Mouse (Mus musculus) heart, embryonic 11.5 days (tissue): ENCODE data around the gene BC005561. TPM values are rescaled to one million over a fixed set of nuclear protein-coding genes. Genes with fewer than 3 reads are reported as not detected.
"Not testable (repeated sequence)": the region's sequence is repeated elsewhere in the genome, so short reads cannot be mapped to it uniquely, and the experiment has no call there.

Experiments used
- ATAC-seq: fragments of 200-750 bp; cut with Nextera tagmentation; replicated peaks from 2 replicates; pipeline ENCODE4 v1.8.0; 2017; ENCODE audit warnings: moderate library complexity; ENCODE audit not compliant: insufficient number of reproducible peaks, low FRiP score, low TSS enrichment
- H3K27ac ChIP-seq: fragments of 300-500 bp; sonication (generic); 2 replicates; pipeline ENCODE4 v1.5.1; 2014; ENCODE audit warnings: mild to moderate bottlenecking, low read depth, low read length
- H3K27me3 ChIP-seq: fragments of 300-500 bp; sonication (generic); 2 replicates; pipeline ENCODE4 v1.6.1; 2014; ENCODE audit warnings: mild to moderate bottlenecking, low read length, mixed read lengths; ENCODE audit not compliant: control insufficient read depth, insufficient read depth
- H3K36me3 ChIP-seq: fragments of 300-500 bp; sonication (generic); 2 replicates; pipeline ENCODE4 v1.6.1; 2014; ENCODE audit warnings: mild to moderate bottlenecking, low read length, moderate library complexity, mixed read lengths; ENCODE audit not compliant: control insufficient read depth, insufficient read depth
- H3K4me1 ChIP-seq: fragments of 300-500 bp; sonication (generic); 2 replicates; pipeline ENCODE4 v1.6.1; 2014; ENCODE audit warnings: low read length; ENCODE audit not compliant: control insufficient read depth, insufficient read depth
- H3K4me2 ChIP-seq: fragments of 300-500 bp; sonication (generic); 2 replicates; pipeline ENCODE4 v1.6.1; 2014; ENCODE audit warnings: mild to moderate bottlenecking, moderate library complexity
- H3K4me3 ChIP-seq: fragments of 300-500 bp; sonication (generic); 2 replicates; pipeline ENCODE4 v1.5.1; 2014; ENCODE audit warnings: low read depth, low read length
- H3K9ac ChIP-seq: fragments of 300-500 bp; sonication (generic); 2 replicates; pipeline ENCODE4 v1.6.1; 2014; ENCODE audit warnings: mild to moderate bottlenecking, low read depth, low read length, moderate library complexity
- H3K9me3 ChIP-seq: fragments of 300-500 bp; sonication (generic); replicated peaks from 2 replicates; pipeline ENCODE4 v1.6.1; 2016; ENCODE audit warnings: low read length; ENCODE audit not compliant: control insufficient read depth
- WGBS: fragments of 180-500 bp; shearing (Covaris S2); extraction: QIAGEN DNeasy Blood & Tissue Kit; methylation state at CpG from one replicate; pipeline ENCODE4 v1.1.7; 2014; ENCODE audit not compliant: insufficient replicate concordance; 5-methylcytosine and 5-hydroxymethylcytosine counted together
- polyA plus RNA-seq: library from polyadenylated mRNA; unstranded; fragments of >200 nt; fragmentation: Nextera tagmentation; extraction: Ambion mirVana; gene quantifications from 2 replicates; pipeline ENCODE4 v1.2.1, GENCODE M21; 2014

Gene BC005561
- polyA plus RNA-seq, 1 experiment from 2014 or later, result 9.9 TPM

- H3K4me2 ChIP-seq, result no peak overlapping the region
- no peak for ATAC-seq
- 93% methylated on average over 1 of the region's 1 CpGs for WGBS
- no peak overlapping the region for H3K9ac ChIP-seq
- H3K4me1 ChIP-seq, result no peaks in the 10 kb centered on the region
- no peaks in the 10 kb centered on the region for H3K27me3 ChIP-seq
- H3K27ac ChIP-seq, result no peak overlapping the region
- no peaks in the 10 kb centered on the region for H3K9me3 ChIP-seq
- peaks cover 23% of the 10 kb centered on the region for H3K36me3 ChIP-seq
- H3K4me3 ChIP-seq, result no peak overlapping the region
Observed at GRCm38 (mm10) chr5:104538612-104539011, 30.5 kb downstream of the BC005561 start.

DNA sequence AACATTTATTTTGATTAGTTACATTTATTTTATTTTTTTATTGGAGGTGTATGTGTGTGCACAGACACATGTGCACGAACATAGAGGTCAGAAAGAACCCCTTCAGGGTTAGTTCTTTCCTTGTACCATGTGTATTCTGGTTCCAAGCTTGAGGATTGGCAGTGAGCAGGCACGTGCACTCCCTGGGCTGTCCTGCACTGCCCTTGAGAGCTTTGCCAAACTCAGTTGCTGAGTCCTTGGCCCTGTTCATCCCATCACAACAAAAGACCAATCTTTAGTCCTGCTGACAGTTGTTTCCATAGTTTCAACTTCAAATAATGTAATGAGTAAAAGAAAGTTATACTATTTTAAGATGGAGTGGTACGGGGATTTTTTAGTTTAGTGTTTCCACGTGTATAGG, 31.2 kb downstream of the BC005561 start:
- H3K4me2 ChIP-seq, result no peak overlapping the region
- H3K9ac ChIP-seq, result no peak overlapping the region
- ATAC-seq, result no peak
- no peak overlapping the region for H3K27ac ChIP-seq
- no peaks in the 10 kb centered on the region for H3K27me3 ChIP-seq
- no peak overlapping the region for H3K4me3 ChIP-seq
- no peaks in the 10 kb centered on the region for H3K9me3 ChIP-seq
- no peaks in the 10 kb centered on the region for H3K4me1 ChIP-seq
- peaks cover 23% of the 10 kb centered on the region for H3K36me3 ChIP-seq
- 90% methylated on average over 4 of the region's 4 CpGs for WGBS

- not testable (repeated sequence) for H3K4me2 ChIP-seq, H3K36me3 ChIP-seq, H3K9me3 ChIP-seq, H3K27ac ChIP-seq, H3K4me1 ChIP-seq, ATAC-seq, H3K9ac ChIP-seq, H3K27me3 ChIP-seq, H3K4me3 ChIP-seq
- WGBS, result 55% methylated on average over 1 of the region's 1 CpGs
Observed at GRCm38 (mm10) chr5:104568079-104568478, 59.9 kb downstream of the BC005561 start.

DNA sequence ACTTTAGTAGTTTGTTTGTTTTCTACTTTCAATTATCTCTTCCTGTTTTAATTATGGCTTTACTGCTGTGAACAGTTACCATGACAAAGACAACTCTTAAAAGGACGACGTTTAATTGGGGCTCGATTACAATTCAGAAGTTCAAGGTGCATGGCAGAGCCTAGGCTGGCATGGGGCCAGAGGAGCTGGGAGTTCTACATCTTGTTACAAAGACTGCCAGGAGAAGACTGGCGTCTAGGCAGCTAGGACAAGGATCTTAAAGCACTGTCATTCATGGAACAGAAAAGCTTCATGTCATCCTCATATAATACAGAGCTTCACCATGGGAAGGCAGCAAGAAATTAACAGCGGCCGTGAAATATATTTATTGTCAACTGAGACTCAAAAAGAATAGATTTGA, 62.6 kb downstream of the BC005561 start:
- Histone ChIP-seq H3K4me1 (no peaks in the 10 kb centered on the region), H3K27me3 (no peaks in the 10 kb centered on the region), H3K4me2 (peak overlapping the region; percentile 54), H3K9ac (peak overlapping the region; percentile 63; the same call in 1 of the 2 replicates), H3K36me3 (peaks cover 8% of the 10 kb centered on the region), H3K9me3 (peaks cover 7% of the 10 kb centered on the region), H3K4me3 (peak overlapping the region; percentile 65), H3K27ac (no peak overlapping the region)
- WGBS, result 53% methylated on average over 6 of the region's 6 CpGs
- no peak; the same call in 1 of the 2 replicates for ATAC-seq

DNA sequence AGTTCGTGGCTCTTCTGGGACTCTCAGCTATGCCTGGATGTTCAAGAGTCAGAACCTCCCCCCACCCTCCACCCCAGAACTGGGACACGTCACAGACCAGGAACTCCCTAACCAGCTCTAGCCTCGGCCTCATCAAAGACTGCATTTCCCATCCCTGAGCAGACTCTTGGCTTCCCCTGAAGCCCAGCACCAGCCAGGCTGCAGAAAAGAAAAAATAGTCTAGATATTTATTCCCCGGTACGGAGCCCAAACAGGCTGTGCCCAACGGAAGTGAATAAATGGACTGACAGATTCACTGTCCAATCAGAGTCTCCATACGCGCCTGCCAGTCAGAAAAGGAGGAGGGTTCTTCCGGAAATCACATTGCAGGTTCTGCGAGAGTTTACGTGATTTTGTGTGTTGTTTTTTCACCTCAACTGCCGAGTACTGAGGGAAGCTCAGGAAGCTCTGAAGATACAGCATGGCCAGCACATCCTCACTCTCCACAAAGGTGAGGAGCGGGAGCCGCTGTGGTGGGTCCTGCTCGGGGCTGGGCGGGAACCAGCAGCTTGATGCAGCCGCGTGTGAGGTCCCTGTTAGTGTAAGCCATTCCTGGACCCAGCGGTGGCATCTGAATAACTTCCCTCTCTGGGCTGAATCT, 63.2 kb downstream of the BC005561 start:
- peak overlapping the region; percentile 79; the same call in 1 of the 2 replicates for H3K27ac ChIP-seq
- H3K4me1 ChIP-seq, H3K36me3 ChIP-seq, H3K9me3 ChIP-seq, H3K27me3 ChIP-seq: not testable (repeated sequence)
- H3K4me3 ChIP-seq, result peak overlapping the region; percentile 65
- 3% methylated on average over 18 of the region's 19 CpGs for WGBS
- ATAC-seq, result peak; percentile 98
- H3K9ac ChIP-seq, result peak overlapping the region; percentile 82
- peak overlapping the region; percentile 61 for H3K4me2 ChIP-seq

Other genes with a start within 250 kb of the BC005561 start
- gene Ibsp, start 209.2 kb upstream of the BC005561 start, polyA plus RNA-seq, result not detected in 2 replicates
- not detected in 2 replicates for gene Mepe, start 183.0 kb upstream of the BC005561 start, polyA plus RNA-seq
- 1.3 and 2.3 TPM in 2 replicates for gene Spp1, start 73.2 kb upstream of the BC005561 start, polyA plus RNA-seq
- 10.9 and 11.4 TPM in 2 replicates for gene Pkd2, start 48.9 kb upstream of the BC005561 start, polyA plus RNA-seq